ENCODE assay signal across 11 mouse cellular contexts in the genomic region with DNA sequence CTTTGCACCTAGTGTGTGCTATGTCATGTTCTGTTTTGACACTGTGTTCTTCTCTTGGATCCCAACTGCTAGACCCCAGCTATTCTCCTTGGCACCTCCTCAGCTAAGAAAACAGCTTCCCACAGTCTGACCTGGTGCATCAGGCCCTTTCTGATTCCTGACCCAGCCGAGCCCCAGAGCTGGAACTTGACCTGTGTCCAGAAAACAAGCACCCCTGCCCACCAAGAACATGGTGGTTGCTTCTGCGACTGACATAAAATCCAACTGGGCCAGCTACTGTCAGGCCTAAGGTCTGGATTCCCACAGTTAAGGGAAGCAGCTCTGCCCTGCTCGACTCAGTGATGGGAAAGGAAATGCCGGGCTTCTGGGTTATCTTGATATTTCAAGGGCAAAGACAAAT. TPM values are rescaled to one million over a fixed set of nuclear protein-coding genes. Genes with fewer than 3 reads are reported as not detected.
DNase-seq lines count a peak whose midpoint lies in the region; ATAC-seq and TF ChIP-seq lines count a peak whose summit lies in the region.
"Had no signal": no experiment of that assay in that cellular context is flagged by ENCODE, and none has a peak within 500 bp of the region (broad histone marks: within the 10 kb centered on the region; RNA-seq: fewer than 3 reads in every experiment).

No protein-coding gene starts in this region.

- ATAC-seq in heart, embryonic 11.5 days (replicated peaks; ENCODE audit: insufficient number of reproducible peaks, low FRiP score, low TSS enrichment) = no peak
- no peak for ATAC-seq in kidney, postnatal 0 days (replicated peaks; ENCODE audit: low FRiP score, low read depth)
- no peak for ATAC-seq in limb, embryonic 15.5 days (ENCODE audit: insufficient number of reproducible peaks, low FRiP score, low TSS enrichment, low read depth)

- peaks cover 8% of the 10 kb centered on the region; the same call in 1 of the 2 replicates for H3K79me2 ChIP-seq in MEL (ENCODE audit: control insufficient read depth, insufficient read depth, low read length, poor library complexity)

- no peak for TF ChIP-seq RAD21 in MEL (IDR thresholded peaks at IDR 0.05; ENCODE audit: low read depth, low read length)

- TF ChIP-seq CTCF in kidney, postnatal 0 days (IDR thresholded peaks at IDR 0.05; ENCODE audit: low read depth) = no peak
- TF ChIP-seq CTCF in MEL (IDR thresholded peaks at IDR 0.05 in 2 of 3, conservative IDR thresholded peaks at IDR 0.05 in 1 of 3; ENCODE audit: control insufficient read depth in 1 of 3, insufficient read depth in 1 of 3, low read depth in 2 of 3, low read length in 3 of 3, poor library complexity in 1 of 3, severe bottlenecking in 1 of 3) = no peak

- DNase-seq in heart, adult 8-10 months (ENCODE audit: low spot score) = no peak
- DNase-seq in kidney, postnatal 0 days (ENCODE audit: low spot score) = no peak
- no peak for DNase-seq in kidney, postnatal 36 days
- no peak for DNase-seq in MEL (ENCODE audit: low read depth, low spot score)
- no peak for DNase-seq in left cerebral cortex, adult 9 months (ENCODE audit: low spot score in 2 of 2)
- DNase-seq: gastrocnemius, postnatal 36 days; left cerebral cortex, postnatal 4 days had no signal

- no peak overlapping the region for H3K4me2 ChIP-seq in heart, embryonic 11.5 days
- no peak overlapping the region for H3K4me2 ChIP-seq in kidney, postnatal 0 days (ENCODE audit: low read length)
- H3K4me2 ChIP-seq in limb, embryonic 15.5 days = no peak overlapping the region
- H3K4me2 ChIP-seq: hindbrain, embryonic 15.5 days; neural tube, embryonic 12.5 days had no signal

- no peaks in the 10 kb centered on the region for H3K27me3 ChIP-seq in heart, embryonic 11.5 days (ENCODE audit: control insufficient read depth, insufficient read depth, low read length)
- no peaks in the 10 kb centered on the region for H3K27me3 ChIP-seq in kidney, postnatal 0 days (ENCODE audit: insufficient read depth, low read length)
- H3K27me3 ChIP-seq in MEL (ENCODE audit: control insufficient read depth in 1 of 2, insufficient read depth in 2 of 2, low read length in 2 of 2) = no peaks in the 10 kb centered on the region
- 0 out of 2 replicates have a peak, but pooled peaks cover 8% of the 10 kb centered on the region for H3K27me3 ChIP-seq in limb, embryonic 15.5 days
- H3K27me3 ChIP-seq: hindbrain, embryonic 15.5 days; neural tube, embryonic 12.5 days had no signal

- WGBS in heart, embryonic 11.5 days (ENCODE audit: insufficient replicate concordance) = 35% methylated on average over 4 of the region's 4 CpGs
- 42% methylated on average over 4 of the region's 4 CpGs for WGBS in kidney, postnatal 0 days
- WGBS in limb, embryonic 15.5 days = 75% methylated on average over 4 of the region's 4 CpGs

- TF ChIP-seq EP300 in MEL (IDR thresholded peaks at IDR 0.05; ENCODE audit: low read depth in 1 of 2, low read length in 2 of 2) = no peak

- peak overlapping the region; percentile 74 for H3K27ac ChIP-seq in heart, embryonic 11.5 days (ENCODE audit: low read depth, low read length)
- peak overlapping the region; percentile 14; the same call in 1 of the 2 replicates for H3K27ac ChIP-seq in kidney, postnatal 0 days
- H3K27ac ChIP-seq in MEL (ENCODE audit: control insufficient read depth, low read depth, low read length) = peak overlapping the region; percentile 25; the same call in 1 of the 2 replicates
- H3K27ac ChIP-seq in limb, embryonic 15.5 days = peak overlapping the region; percentile 5; the same call in 1 of the 2 replicates
- H3K27ac ChIP-seq: hindbrain, embryonic 15.5 days; neural tube, embryonic 12.5 days had no signal

- H3K36me3 ChIP-seq in heart, embryonic 11.5 days (ENCODE audit: control insufficient read depth, insufficient read depth, low read length) = no peaks in the 10 kb centered on the region
- no peaks in the 10 kb centered on the region for H3K36me3 ChIP-seq in kidney, postnatal 0 days (ENCODE audit: insufficient read depth, low read length)
- H3K36me3 ChIP-seq in MEL (ENCODE audit: control insufficient read depth in 1 of 2, insufficient read depth in 2 of 2, low read length in 2 of 2) = peaks cover 0 to 57% of the 10 kb centered on the region in 2 experiments; a peak in 2 of 4 replicates
- H3K36me3 ChIP-seq in limb, embryonic 15.5 days = no peaks in the 10 kb centered on the region
- H3K36me3 ChIP-seq: hindbrain, embryonic 15.5 days; neural tube, embryonic 12.5 days had no signal

- TF ChIP-seq POLR2A in MEL (IDR thresholded peaks at IDR 0.05; ENCODE audit: control insufficient read depth in 1 of 2, insufficient read depth in 1 of 2, low read depth in 1 of 2, low read length in 2 of 2, poor library complexity in 1 of 2) = no peak

- no peaks in the 10 kb centered on the region for H3K9me3 ChIP-seq in heart, embryonic 11.5 days (replicated peaks; ENCODE audit: control insufficient read depth, low read length)
- no peaks in the 10 kb centered on the region for H3K9me3 ChIP-seq in kidney, postnatal 0 days (replicated peaks; ENCODE audit: low read length)
- no peaks in the 10 kb centered on the region for H3K9me3 ChIP-seq in MEL (replicated peaks; ENCODE audit: insufficient read depth, low read length)
- H3K9me3 ChIP-seq in limb, embryonic 15.5 days = no peaks in the 10 kb centered on the region
- H3K9me3 ChIP-seq: hindbrain, embryonic 15.5 days; neural tube, embryonic 12.5 days had no signal

- H3K9ac ChIP-seq in heart, embryonic 11.5 days (ENCODE audit: low read depth, low read length) = no peak overlapping the region
- H3K9ac ChIP-seq in kidney, postnatal 0 days (ENCODE audit: low read depth, low read length) = no peak overlapping the region
- no peak overlapping the region for H3K9ac ChIP-seq in MEL (ENCODE audit: control insufficient read depth, low read depth, low read length, poor library complexity, severe bottlenecking)
- H3K9ac ChIP-seq in limb, embryonic 15.5 days = no peak overlapping the region
- H3K9ac ChIP-seq: hindbrain, embryonic 15.5 days; neural tube, embryonic 12.5 days had no signal

- peaks cover 49% of the 10 kb centered on the region for H3K4me1 ChIP-seq in heart, embryonic 11.5 days (ENCODE audit: control insufficient read depth, insufficient read depth, low read length)
- peaks cover 24% of the 10 kb centered on the region for H3K4me1 ChIP-seq in kidney, postnatal 0 days (replicated peaks; ENCODE audit: insufficient read depth, low read length)
- H3K4me1 ChIP-seq in MEL (ENCODE audit: control insufficient read depth in 1 of 2, insufficient read depth in 2 of 2, low read length in 2 of 2) = peaks cover 37 to 54% of the 10 kb centered on the region in 2 experiments
- peaks cover 34% of the 10 kb centered on the region for H3K4me1 ChIP-seq in limb, embryonic 15.5 days

- H3K4me3 ChIP-seq in heart, embryonic 11.5 days (ENCODE audit: low read depth, low read length) = no peak overlapping the region
- no peak overlapping the region for H3K4me3 ChIP-seq in kidney, postnatal 0 days (replicated peaks; ENCODE audit: low read depth, low read length)
- no peak overlapping the region for H3K4me3 ChIP-seq in MEL (ENCODE audit: control insufficient read depth in 1 of 2, insufficient read depth in 1 of 2, low read depth in 2 of 2, low read length in 2 of 2)
- H3K4me3 ChIP-seq in limb, embryonic 15.5 days = no peak overlapping the region
- H3K4me3 ChIP-seq: hindbrain, embryonic 15.5 days; neural tube, embryonic 12.5 days had no signal

TF ChIP-seq in MEL, 35 proteins besides CTCF, POLR2A, EP300 and RAD21 (continues in another document):
- TF ChIP-seq MYC (IDR thresholded peaks at IDR 0.05; ENCODE audit: low read depth, low read length) (no peak), ETS1 (IDR thresholded peaks at IDR 0.05; ENCODE audit: low read depth, low read length) (no peak), ZKSCAN1 (IDR thresholded peaks at IDR 0.05; ENCODE audit: low read depth, low read length) (no peak), ZNF384 (IDR thresholded peaks at IDR 0.05; ENCODE audit: low read depth, low read length) (no peak), MAFK (IDR thresholded peaks at IDR 0.05; ENCODE audit: borderline replicate concordance, low read depth, low read length) (no peak), GATA1 (IDR thresholded peaks at IDR 0.05; ENCODE audit: low read depth, low read length) (no peak), MXI1 (IDR thresholded peaks at IDR 0.05; ENCODE audit: low read depth, low read length) (no peak), SIN3A (IDR thresholded peaks at IDR 0.05; ENCODE audit: low read length) (no peak), BHLHE40 (IDR thresholded peaks at IDR 0.05; ENCODE audit: borderline replicate concordance, low read depth, low read length) (no peak), ZMIZ1 (IDR thresholded peaks at IDR 0.05; ENCODE audit: low read depth, low read length) (no peak), TAL1 (IDR thresholded peaks at IDR 0.05; ENCODE audit: low read length) (no peak), SMC3 (IDR thresholded peaks at IDR 0.05; ENCODE audit: low read depth, low read length) (no peak), TCF12 (IDR thresholded peaks at IDR 0.05; ENCODE audit: low read depth, low read length) (no peak), CHD1 (IDR thresholded peaks at IDR 0.05; ENCODE audit: low read depth, low read length) (no peak), POLR2AphosphoS5 (IDR thresholded peaks at IDR 0.05; ENCODE audit: borderline replicate concordance, low read depth, low read length) (no peak), ELF1 (IDR thresholded peaks at IDR 0.05; ENCODE audit: low read depth, low read length) (no peak), NRF1 (IDR thresholded peaks at IDR 0.05; ENCODE audit: insufficient read depth, low read depth, low read length, poor library complexity, severe bottlenecking) (no peak)

RNA-seq across cellular contexts. Expression of a gene that starts 54.6 kb away (rescaled TPM):
- polyA plus RNA-seq in heart, embryonic 11.5 days (2014; fragmentation: Nextera tagmentation; extraction: Ambion mirVana) = 7.1 and 7.7 TPM in 2 replicates
- 1 to 10 TPM; 4.9 to 6.6 (median 5.9) TPM for total RNA-seq in heart, adult 8-10 months (2022)
- 7.8 and 8.7 TPM in 2 replicates for polyA plus RNA-seq in kidney, postnatal 0 days (2015; fragmentation: Nextera tagmentation; extraction: Ambion mirVana)
- 7.9 and 11.7 TPM in 2 replicates for total RNA-seq in MEL (2012; rRNA removed)
- polyA plus RNA-seq in MEL (2012; ENCODE audit: insufficient read depth in 1 of 2, insufficient read length in 2 of 2, low read depth in 1 of 2, low replicate concordance in 2 of 2, missing spikeins in 1 of 2) = 10 to 100 TPM in 1 of 2 experiments, not detected in 1; 48.5 TPM
- polyA plus RNA-seq in limb, embryonic 15.5 days (2015; fragmentation: Nextera tagmentation; extraction: Ambion mirVana) = 8.2 and 10.0 TPM in 2 replicates

RNA-seq across cellular contexts. Expression of a gene that starts 54.8 kb away (rescaled TPM):
- polyA plus RNA-seq in heart, embryonic 11.5 days (2014; fragmentation: Nextera tagmentation; extraction: Ambion mirVana) = 0.46 and 0.49 TPM in 2 replicates
- under 1 TPM in 1 of 4 experiments, not detected in 3; 0.19 TPM for total RNA-seq in heart, adult 8-10 months (2022)
- 0.43 and 0.54 TPM in 2 replicates for polyA plus RNA-seq in kidney, postnatal 0 days (2015; fragmentation: Nextera tagmentation; extraction: Ambion mirVana)
- total RNA-seq in MEL (2012; rRNA removed) = 0.12 and 0.13 TPM in 2 replicates
- under 1 TPM in 1 of 2 experiments, not detected in 1; 0.19 TPM for polyA plus RNA-seq in MEL (2012; ENCODE audit: insufficient read depth in 1 of 2, insufficient read length in 2 of 2, low read depth in 1 of 2, low replicate concordance in 2 of 2, missing spikeins in 1 of 2)
- 0.16 and 0.29 TPM in 2 replicates for polyA plus RNA-seq in limb, embryonic 15.5 days (2015; fragmentation: Nextera tagmentation; extraction: Ambion mirVana)
- total RNA-seq: gastrocnemius, postnatal 36 days had no signal

Comparison
In these comparisons a context has a peak if more than half of its experiments do, and no peak if none do; other contexts are left out.
1. H3K27ac ChIP-seq: peak in every context shown above with its lines; median percentile 74 in heart, embryonic 11.5 days; 25 in MEL; 14 in kidney, postnatal 0 days; 5 in limb, embryonic 15.5 days.